8 mouse cellular contexts compared by ENCODE assay signal in the genomic region with DNA sequence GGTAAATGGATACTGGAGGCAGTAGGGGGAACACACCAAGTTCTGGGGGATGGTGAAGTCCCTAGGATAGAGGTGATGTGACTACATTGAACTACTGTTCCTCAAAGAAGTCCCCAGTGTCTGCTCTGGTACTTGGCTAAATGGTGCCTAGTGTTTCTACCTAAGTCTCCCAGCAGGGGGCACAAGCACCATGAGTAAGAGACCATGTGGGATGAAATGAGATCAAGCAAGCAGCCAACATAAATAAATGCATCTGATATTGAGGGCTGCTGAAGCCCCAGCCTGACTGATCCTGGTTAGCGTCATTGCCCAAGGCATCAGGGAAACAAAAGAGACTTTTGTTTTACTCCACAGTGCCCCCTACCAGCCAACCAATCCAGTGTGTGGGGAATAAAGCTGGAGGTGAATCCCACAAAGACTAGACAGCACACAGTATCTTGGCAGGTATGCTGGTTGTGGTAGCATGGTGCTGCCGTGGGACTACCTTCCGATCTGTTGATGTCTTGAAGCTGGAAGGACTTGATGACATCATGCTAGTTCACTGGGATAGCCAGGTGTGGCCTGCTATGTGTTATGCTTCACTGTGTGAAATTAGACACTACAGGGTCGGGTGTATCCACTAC.
DNase-seq lines count a peak whose midpoint lies in the region; ATAC-seq and TF ChIP-seq lines count a peak whose summit lies in the region.
"Had no signal": no experiment of that assay in that cellular context is flagged by ENCODE, and none has a peak within 500 bp of the region (broad histone marks: within the 10 kb centered on the region; RNA-seq: fewer than 3 reads in every experiment).

No protein-coding gene starts in this region.

- H3K9ac ChIP-seq in midbrain, postnatal 0 days (replicated peaks; ENCODE audit: low read length, poor library complexity, severe bottlenecking), result no peak overlapping the region

- no peaks in the 10 kb centered on the region for H3K36me3 ChIP-seq in midbrain, postnatal 0 days (ENCODE audit: insufficient read depth, low read length)

- 52% methylated on average over 4 of the region's 4 CpGs for WGBS in midbrain, postnatal 0 days

- H3K4me3 ChIP-seq in midbrain, postnatal 0 days (ENCODE audit: low read depth, low read length), result no peak overlapping the region
- H3K4me3 ChIP-seq: erythroblast, embryonic 14.5 days had no signal

- TF ChIP-seq CTCF in midbrain, postnatal 0 days (IDR thresholded peaks at IDR 0.05), result peak; percentile 90

- H3K27me3 ChIP-seq in midbrain, postnatal 0 days (ENCODE audit: insufficient read depth, low read length), result no peaks in the 10 kb centered on the region

- peak; percentile 31 for DNase-seq in urinary bladder, postnatal 14 days (ENCODE audit: low spot score)
- no peak for DNase-seq in urinary bladder, postnatal 10 days (ENCODE audit: low spot score)
- peak; percentile 45 to 67 for DNase-seq in cerebellum, postnatal 25 days
- peak; percentile 28 for DNase-seq in heart, postnatal 4 days
- DNase-seq in left cerebral cortex, postnatal 14 days (ENCODE audit: low spot score in 2 of 2), result peak; percentile 78 to 83
- DNase-seq in midbrain, postnatal 0 days (ENCODE audit: low spot score), result peak; percentile 84

- no peaks in the 10 kb centered on the region for H3K9me3 ChIP-seq in midbrain, postnatal 0 days (ENCODE audit: low read length)

- no peak overlapping the region for H3K4me2 ChIP-seq in midbrain, postnatal 0 days (ENCODE audit: low read depth, low read length, poor library complexity, severe bottlenecking)

- intact Hi-C loops in left cerebral cortex, postnatal 14 days (cut with DNase I), result loop anchor here (5.0 kb wide), 1 partner anchor 714 kb away; no protein-coding TSS in a partner anchor

- ATAC-seq in midbrain, postnatal 0 days (ENCODE audit: low FRiP score), result peak; percentile 66
- ATAC-seq in erythroid progenitor cell, adult 5-6 weeks (replicated peaks; ENCODE audit: low FRiP score, poor library complexity, severe bottlenecking), result no peak

- no peaks in the 10 kb centered on the region for H3K4me1 ChIP-seq in midbrain, postnatal 0 days (ENCODE audit: insufficient read depth, low read length)

- H3K27ac ChIP-seq in midbrain, postnatal 0 days (ENCODE audit: low read depth, low read length), result 0 out of 2 replicates have a peak overlapping the region, but pooled peaks have one; percentile 12
